Mouse (Mus musculus) kidney, adult 2 months (tissue): ENCODE measurements around the gene Plvap.

ENCODE experiments used
- CTCF ChIP-seq: fragments of 200-500 bp; conservative IDR thresholded peaks from 2 replicates; pipeline ENCODE4 v1.5.1; 2011; ENCODE audit warnings: low read depth, mild to moderate bottlenecking, control low read depth, low read length, moderate library complexity, mixed read lengths; ENCODE audit not compliant: insufficient read depth, insufficient read length
- POLR2A ChIP-seq: fragments of 200-500 bp; IDR thresholded peaks from one replicate; pipeline ENCODE4 v1.6.1; 2011; ENCODE audit warnings: low read depth, low read length, control low read depth

DNA sequence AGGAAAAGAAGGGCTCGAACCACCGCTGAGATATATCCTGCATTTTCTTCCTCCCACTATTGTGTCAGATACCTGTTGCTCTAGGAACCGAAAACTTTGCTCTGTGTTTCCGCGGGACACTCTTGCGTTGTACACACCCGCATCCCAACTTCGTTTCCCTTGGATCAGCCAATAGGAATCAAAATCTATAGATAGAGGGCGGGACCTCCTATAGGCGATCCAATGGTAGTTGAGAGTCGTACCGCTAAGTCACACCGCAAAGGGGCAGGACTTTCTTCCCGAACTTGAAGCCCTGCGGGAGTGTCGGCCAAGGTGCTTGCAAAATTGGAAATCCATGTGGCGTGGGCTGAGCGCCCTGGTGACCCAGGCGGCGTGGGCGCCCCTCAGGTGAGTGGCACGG, 23.1 kb downstream of the Plvap start:
- TF ChIP-seq POLR2A (peak; percentile 26), CTCF (no peak)
